Mouse (Mus musculus) heart, embryonic 14.5 days (tissue): ENCODE measurements around the gene Srsf4. TPM values are rescaled to one million over a fixed set of nuclear protein-coding genes. Genes with fewer than 3 reads are reported as not detected.

Experiments used
- ATAC-seq: fragments of 200-750 bp; cut with Nextera tagmentation; 2 replicates; pipeline ENCODE4 v1.8.0; 2017; ENCODE audit warnings: low read depth, moderate TSS enrichment; ENCODE audit not compliant: insufficient number of reproducible peaks, insufficient read depth, low FRiP score
- H3K27ac ChIP-seq, 2 experiments: fragments of 200-500 bp in 1 of 2; fragments of 300-500 bp in 1 of 2; sonication (generic) in 1 of 2; replicated peaks in 1 of 2; 2 replicates each; pipeline ENCODE4 v1.5.1; 2012 to 2014; ENCODE audit warnings: low read depth in 2 of 2, low read length in 2 of 2, control low read depth in 1 of 2, mild to moderate bottlenecking in 1 of 2, mixed read lengths in 1 of 2; ENCODE audit not compliant: control insufficient read depth in 1 of 2, insufficient read depth in 1 of 2
- H3K27me3 ChIP-seq: fragments of 300-500 bp; sonication (generic); 2 replicates; pipeline ENCODE4 v1.6.1; 2014; ENCODE audit warnings: mild to moderate bottlenecking, low read length, control low read depth; ENCODE audit not compliant: control insufficient read depth, insufficient read depth
- H3K36me3 ChIP-seq: fragments of 300-500 bp; sonication (generic); 2 replicates; pipeline ENCODE4 v1.6.1; 2014; ENCODE audit warnings: mild to moderate bottlenecking, control low read depth, low read length, mixed read lengths; ENCODE audit not compliant: control insufficient read depth, insufficient read depth
- H3K4me1 ChIP-seq, 2 experiments: fragments of 200-500 bp in 1 of 2; fragments of 300-500 bp in 1 of 2; sonication (generic) in 1 of 2; 2 replicates each; pipeline ENCODE4 v1.6.1; 2012 to 2014; ENCODE audit warnings: low read length in 2 of 2, control low read depth in 1 of 2, mixed read lengths in 1 of 2; ENCODE audit not compliant: control insufficient read depth in 2 of 2, insufficient read depth in 2 of 2
- H3K4me2 ChIP-seq: fragments of 300-500 bp; sonication (generic); 2 replicates; pipeline ENCODE4 v1.6.1; 2014; ENCODE audit warnings: mild to moderate bottlenecking, low read length
- H3K4me3 ChIP-seq, 2 experiments: fragments of 200-500 bp in 1 of 2; fragments of 300-500 bp in 1 of 2; sonication (generic) in 1 of 2; 2 replicates each; pipeline ENCODE4 v1.5.1; 2012 to 2014; ENCODE audit warnings: low read length in 2 of 2, mild to moderate bottlenecking in 2 of 2, control low read depth in 1 of 2, low read depth in 1 of 2, moderate library complexity in 1 of 2; ENCODE audit not compliant: control insufficient read depth in 1 of 2, insufficient read depth in 1 of 2
- H3K9ac ChIP-seq: fragments of 300-500 bp; sonication (generic); 2 replicates; pipeline ENCODE4 v1.6.1; 2014; ENCODE audit warnings: mild to moderate bottlenecking, low read length
- H3K9me3 ChIP-seq: fragments of 300-500 bp; sonication (generic); 2 replicates; pipeline ENCODE4 v1.6.1; 2016; ENCODE audit warnings: low read length, control low read depth; ENCODE audit not compliant: control insufficient read depth
- WGBS: fragments of 180-500 bp; shearing (Covaris S2); extraction: QIAGEN DNeasy Blood & Tissue Kit; methylation state at CpG from one replicate; pipeline ENCODE4 v1.1.7; 2014; 5-methylcytosine and 5-hydroxymethylcytosine counted together
- polyA plus RNA-seq: library from polyadenylated mRNA; unstranded; fragments of >200 nt; fragmentation: Nextera tagmentation; extraction: Ambion mirVana; gene quantifications from 2 replicates; pipeline ENCODE4 v1.2.1, GENCODE M21; 2014

Gene Srsf4
- polyA plus RNA-seq, 1 experiment from 2014 or later = 63.6 TPM

GRCm38 (mm10) chr4:131906423-131906822 is 33.0 kb downstream of the Srsf4 start:
- no peak overlapping the region for H3K4me3 ChIP-seq
- ATAC-seq = no peak
- H3K27ac ChIP-seq = no peak overlapping the region
- no peaks in the 10 kb centered on the region for H3K27me3 ChIP-seq
- no peak overlapping the region for H3K4me2 ChIP-seq
- H3K9me3 ChIP-seq = 0 out of 2 replicates have a peak, but pooled peaks cover 4% of the 10 kb centered on the region
- peaks cover 9 to 13% of the 10 kb centered on the region in 2 experiments for H3K4me1 ChIP-seq
- H3K36me3 ChIP-seq = peaks cover 35% of the 10 kb centered on the region
- no peak overlapping the region for H3K9ac ChIP-seq
- 41% methylated on average over 6 of the region's 6 CpGs for WGBS

DNA sequence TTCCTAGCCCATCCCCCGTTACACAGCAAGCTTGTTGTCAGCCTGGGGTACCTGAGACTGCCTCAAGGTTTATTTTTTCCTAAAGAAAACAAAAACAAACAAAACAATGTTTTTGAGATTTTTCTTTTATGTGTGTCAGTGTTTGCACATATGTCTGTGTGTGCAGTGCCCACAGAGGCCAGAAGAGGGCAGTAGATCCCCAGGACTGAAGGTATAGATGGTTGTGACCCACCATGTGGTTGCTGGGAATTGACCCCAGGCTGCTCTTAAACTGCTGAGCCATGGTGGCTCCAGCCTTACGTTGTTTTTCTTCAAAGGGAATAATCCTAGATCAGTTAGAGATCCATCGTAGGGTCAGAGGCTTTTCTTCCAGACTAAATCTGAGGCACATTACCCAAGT is 34.5 kb downstream of the Srsf4 start:
- Histone ChIP-seq H3K9me3 (0 out of 2 replicates have a peak, but pooled peaks cover 4% of the 10 kb centered on the region), H3K4me2 (no peak overlapping the region), H3K4me1 (peaks cover 9 to 13% of the 10 kb centered on the region in 2 experiments), H3K4me3 (no peak overlapping the region), H3K9ac (no peak overlapping the region), H3K27ac (no peak overlapping the region), H3K27me3 (peaks cover 5% of the 10 kb centered on the region; the same call in 1 of the 2 replicates), H3K36me3 (peaks cover 21% of the 10 kb centered on the region; the same call in 1 of the 2 replicates)
- ATAC-seq = no peak
- WGBS = 93% methylated on average over 3 of the region's 3 CpGs

DNA sequence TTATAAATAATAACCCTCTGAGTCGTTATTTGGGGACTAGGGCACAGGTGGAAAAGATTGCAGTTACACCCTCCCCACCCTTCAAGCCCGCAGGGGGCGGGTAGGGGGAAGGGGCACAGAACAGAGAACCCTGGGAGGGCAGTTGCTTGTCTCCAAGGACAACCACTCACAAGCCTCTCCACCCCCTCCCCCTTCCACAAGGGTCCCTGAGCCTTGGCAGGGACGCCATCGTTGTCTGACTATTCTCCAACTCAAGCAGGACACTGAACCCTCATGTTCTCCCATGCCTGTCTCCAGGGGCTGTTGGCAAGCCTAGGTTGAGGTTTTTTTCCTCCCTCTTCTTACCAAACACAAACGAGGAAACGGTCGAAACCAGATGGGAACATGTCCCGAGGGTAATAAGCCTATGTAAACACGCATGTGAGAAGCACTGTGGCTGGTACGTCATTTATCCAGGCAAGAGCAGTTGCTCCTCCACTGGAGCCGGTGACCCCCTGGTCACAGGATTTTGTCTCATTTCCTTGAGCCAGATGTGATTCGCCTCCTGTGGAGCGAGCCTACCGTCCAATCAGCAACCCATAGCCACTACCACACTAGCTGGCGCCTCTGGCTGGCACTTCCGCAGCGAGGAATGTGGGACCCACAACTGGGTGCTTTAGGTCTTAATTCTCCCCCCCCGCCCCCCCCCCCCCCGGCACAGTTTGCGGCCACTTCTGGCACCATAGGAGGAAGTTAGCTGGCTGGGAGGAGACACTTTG is 37.0 kb downstream of the Srsf4 start:
- H3K4me3 ChIP-seq = peak overlapping the region in 1 of 2 experiments; percentile 14; a peak in 2 of 4 replicates
- peaks cover 12% of the 10 kb centered on the region for H3K27me3 ChIP-seq
- H3K27ac ChIP-seq = 0 out of 4 replicates have a peak overlapping the region, but pooled peaks of 1 of the 2 experiments have one; percentile 14
- peaks cover 19 to 24% of the 10 kb centered on the region in 2 experiments for H3K4me1 ChIP-seq
- peak overlapping the region; percentile 52 for H3K9ac ChIP-seq
- H3K9me3 ChIP-seq = 0 out of 2 replicates have a peak, but pooled peaks cover 4% of the 10 kb centered on the region
- 0 out of 2 replicates have a peak, but pooled peaks cover 6% of the 10 kb centered on the region for H3K36me3 ChIP-seq
- peak overlapping the region; percentile 61 for H3K4me2 ChIP-seq
- no peak for ATAC-seq
- WGBS = 11% methylated on average over 18 of the region's 21 CpGs

DNA sequence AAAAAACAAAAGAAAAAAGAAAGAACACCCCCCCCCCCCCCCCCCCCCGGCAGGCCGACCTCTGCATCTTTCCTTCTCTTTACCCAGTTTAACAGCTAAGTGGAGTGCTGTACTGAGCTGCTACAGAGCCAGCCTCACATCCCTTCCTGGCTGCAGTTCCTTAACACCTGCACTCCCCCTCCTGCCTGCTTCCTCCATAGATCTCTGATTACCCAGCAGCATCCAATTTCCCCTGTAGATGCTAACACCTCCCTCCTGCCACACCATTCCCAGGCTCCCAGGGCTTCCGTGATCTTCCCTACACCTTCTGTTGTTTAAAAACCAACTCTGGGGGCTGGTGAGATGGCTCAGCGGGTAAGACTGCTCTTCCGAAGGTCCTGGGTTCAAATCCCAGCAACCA is 38.1 kb downstream of the Srsf4 start:
- no peak overlapping the region for H3K4me2 ChIP-seq

DNA sequence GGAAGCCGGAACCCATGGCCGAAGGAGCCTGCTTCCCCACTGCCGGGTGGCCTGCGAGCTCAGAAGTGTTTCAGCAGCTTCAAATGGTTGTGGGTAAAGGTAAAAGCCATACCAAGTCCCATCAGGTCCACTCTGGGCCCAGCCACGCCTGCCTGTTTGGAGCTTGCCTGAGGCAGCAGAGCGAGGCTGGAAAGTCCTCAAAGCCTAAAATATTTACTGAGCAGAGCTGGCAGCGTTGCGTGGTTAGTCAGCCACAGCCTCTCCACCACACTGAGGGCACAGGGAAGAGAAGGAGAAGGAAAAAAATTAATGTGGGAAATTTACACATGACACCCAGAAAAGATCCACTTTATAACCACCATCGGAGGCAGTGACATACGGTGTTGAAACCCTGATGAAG is 40.1 kb downstream of the Srsf4 start:
- Histone ChIP-seq H3K9ac (no peak overlapping the region), H3K36me3 (no peaks in the 10 kb centered on the region), H3K4me1 (peaks cover 29 to 44% of the 10 kb centered on the region in 2 experiments), H3K27me3 (peaks cover 21% of the 10 kb centered on the region), H3K4me3 (no peak overlapping the region), H3K27ac (no peak overlapping the region), H3K4me2 (no peak overlapping the region), H3K9me3 (no peaks in the 10 kb centered on the region)
- WGBS = 69% methylated on average over 10 of the region's 10 CpGs
- ATAC-seq = no peak

More for the DNA sequence above, 38.1 kb downstream of the Srsf4 start:
- Histone ChIP-seq H3K27me3 (peaks cover 21% of the 10 kb centered on the region), H3K36me3 (no peaks in the 10 kb centered on the region), H3K27ac (no peak overlapping the region), H3K9me3 (0 out of 2 replicates have a peak, but pooled peaks cover 4% of the 10 kb centered on the region), H3K4me1 (peaks cover 24 to 35% of the 10 kb centered on the region in 2 experiments), H3K4me3 (no peak overlapping the region), H3K9ac (no peak overlapping the region)
- no peak for ATAC-seq
- 60% methylated on average over 3 of the region's 5 CpGs for WGBS

- Histone ChIP-seq H3K4me3 (no peak overlapping the region), H3K4me1 (peaks cover 33 to 50% of the 10 kb centered on the region in 2 experiments), H3K4me2 (no peak overlapping the region), H3K36me3 (no peaks in the 10 kb centered on the region), H3K9ac (peak overlapping the region; percentile 69; the same call in 1 of the 2 replicates), H3K27me3 (peaks cover 21% of the 10 kb centered on the region), H3K9me3 (no peaks in the 10 kb centered on the region), H3K27ac (no peak overlapping the region)
- 30% methylated on average over 9 of the region's 9 CpGs for WGBS
- no peak for ATAC-seq
Observed at GRCm38 (mm10) chr4:131914046-131914643, 40.7 kb downstream of the Srsf4 start.

DNA sequence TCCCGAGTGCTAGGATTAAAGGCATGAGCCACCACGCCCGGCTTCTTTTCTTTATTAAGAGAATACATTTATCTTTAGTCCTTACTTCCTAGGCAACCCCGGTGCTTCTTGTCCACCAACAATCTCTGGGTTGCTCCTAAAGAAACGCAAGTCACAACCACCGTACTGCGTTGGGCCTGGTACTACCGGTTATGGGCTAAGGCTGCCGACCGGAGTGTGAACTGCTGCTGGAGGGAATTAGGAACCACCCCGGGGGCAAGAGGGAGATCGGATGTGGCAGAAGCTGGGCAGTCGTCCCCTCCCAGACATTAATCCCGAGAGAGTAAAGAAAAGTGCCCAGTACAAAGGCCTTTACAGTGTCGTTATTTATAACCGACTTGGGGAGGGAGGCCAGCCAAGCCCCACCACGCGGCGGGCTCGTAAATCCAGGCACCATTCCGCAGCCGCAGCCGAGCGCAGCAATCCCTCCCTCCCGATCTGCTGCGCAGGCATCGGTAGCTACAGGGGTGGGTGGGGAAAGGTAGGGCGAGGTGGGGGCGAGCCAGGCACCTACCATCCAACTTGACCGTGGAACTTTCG is 41.6 kb downstream of the Srsf4 start:
- Histone ChIP-seq H3K27ac (peak overlapping the region; percentile 10 to 68; a peak in 2 of 4 replicates), H3K27me3 (peaks cover 21% of the 10 kb centered on the region), H3K9ac (peak overlapping the region; percentile 69), H3K4me2 (peak overlapping the region; percentile 77), H3K4me1 (peaks cover 41 to 59% of the 10 kb centered on the region in 2 experiments), H3K9me3 (no peaks in the 10 kb centered on the region), H3K4me3 (peak overlapping the region; percentile 36 to 39), H3K36me3 (no peaks in the 10 kb centered on the region)
- ATAC-seq = no peak
- 4% methylated on average over 31 of the region's 31 CpGs for WGBS
